Comparison of ENCODE assay signal across 11 mouse cellular contexts in the genomic region with DNA sequence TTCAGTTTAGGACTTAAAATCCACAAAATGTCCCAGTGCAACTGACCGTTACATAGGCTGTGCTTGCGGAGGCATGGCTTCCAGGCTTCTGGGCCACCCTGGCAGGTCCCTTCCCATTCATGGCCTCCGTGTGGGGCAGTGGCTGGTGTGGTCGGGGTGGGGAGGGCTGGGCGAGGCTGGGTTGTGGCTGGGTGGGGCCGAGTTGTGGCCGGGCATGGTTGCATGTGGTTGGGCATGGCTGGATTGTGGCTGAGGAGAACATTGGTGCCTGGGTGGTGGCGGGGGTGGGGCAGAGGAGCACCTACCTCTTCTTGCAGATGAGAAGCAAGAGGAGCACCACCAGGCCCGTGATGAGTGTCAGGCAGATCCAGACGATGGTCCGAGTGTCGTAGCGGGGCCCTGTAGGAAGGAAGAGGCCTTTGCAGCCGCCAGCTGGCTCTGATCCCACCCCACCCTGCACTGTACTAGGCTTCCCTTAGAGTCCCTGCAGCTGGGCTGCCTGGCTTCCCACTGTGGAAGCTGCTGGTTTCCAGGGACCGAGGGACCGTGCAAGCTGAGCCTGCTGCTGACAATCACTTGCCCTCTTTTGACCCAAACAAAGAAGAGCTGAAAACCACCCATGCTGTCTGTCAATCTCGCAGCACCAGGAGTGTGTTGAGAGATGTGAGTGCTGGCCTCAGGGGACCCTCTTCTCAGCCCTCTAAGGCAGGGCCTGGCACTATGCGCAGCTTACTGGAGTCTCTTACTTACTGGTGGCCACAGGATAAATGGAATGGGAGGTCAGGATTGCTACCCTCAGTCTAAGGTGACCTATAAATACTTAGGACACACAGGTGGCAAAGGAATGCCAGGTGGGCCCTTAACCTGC. TPM values are rescaled to one million over a fixed set of nuclear protein-coding genes. Genes with fewer than 3 reads are reported as not detected.
A peak's percentile ranks its signal among the peaks of the same experiment; 100 is the strongest.
DNase-seq lines count a peak whose midpoint lies in the region; ATAC-seq and TF ChIP-seq lines count a peak whose summit lies in the region.
"Had no signal": no experiment of that assay in that cellular context is flagged by ENCODE, and none has a peak within 500 bp of the region (broad histone marks: within the 10 kb centered on the region; RNA-seq: fewer than 3 reads in every experiment).

No protein-coding gene starts in this region.

- H3K4me2 ChIP-seq in hindbrain, embryonic 11.5 days (replicated peaks; ENCODE audit: low read depth, low read length): no peak overlapping the region
- no peak overlapping the region for H3K4me2 ChIP-seq in neural tube, embryonic 13.5 days
- no peak overlapping the region for H3K4me2 ChIP-seq in neural tube, embryonic 15.5 days
- H3K4me2 ChIP-seq in liver, embryonic 12.5 days: peak overlapping the region; percentile 27; the same call in 1 of the 2 replicates

- no peak overlapping the region for H3K4me3 ChIP-seq in hindbrain, embryonic 10.5 days
- no peak overlapping the region for H3K4me3 ChIP-seq in hindbrain, embryonic 11.5 days (ENCODE audit: low read depth, low read length)
- H3K4me3 ChIP-seq in neural tube, embryonic 13.5 days: no peak overlapping the region
- no peak overlapping the region for H3K4me3 ChIP-seq in neural tube, embryonic 15.5 days (replicated peaks)
- H3K4me3 ChIP-seq in liver, embryonic 12.5 days: no peak overlapping the region
- H3K4me3 ChIP-seq in layer of hippocampus, adult 2 months: no peak overlapping the region
- H3K4me3 ChIP-seq: megakaryocyte, embryonic 14.5 days had no signal

- no peak for TF ChIP-seq CTCF in layer of hippocampus, adult 2 months (conservative IDR thresholded peaks at IDR 0.05)

- DNase-seq in hindbrain, embryonic 10.5 days (ENCODE audit: low spot score): no peak
- no peak for DNase-seq in hindbrain, embryonic 11.5 days (ENCODE audit: low spot score)
- DNase-seq in spleen, adult 12 weeks (ENCODE audit: low spot score): no peak
- DNase-seq in layer of hippocampus, adult 2 months (ENCODE audit: low spot score in 2 of 2): no peak
- DNase-seq: thymus, postnatal 4 days had no signal

- no peak; the same call in 1 of the 2 replicates for ATAC-seq in hindbrain, embryonic 11.5 days (ENCODE audit: low FRiP score)
- ATAC-seq in neural tube, embryonic 13.5 days (ENCODE audit: low read depth): no peak
- no peak for ATAC-seq in neural tube, embryonic 15.5 days (ENCODE audit: low FRiP score)
- ATAC-seq in liver, embryonic 12.5 days: no peak

- peaks cover 36% of the 10 kb centered on the region for H3K4me1 ChIP-seq in hindbrain, embryonic 10.5 days (replicated peaks)
- peaks cover 3% of the 10 kb centered on the region for H3K4me1 ChIP-seq in hindbrain, embryonic 11.5 days (replicated peaks; ENCODE audit: control insufficient read depth, insufficient read depth, low read length)
- peaks cover 13% of the 10 kb centered on the region for H3K4me1 ChIP-seq in neural tube, embryonic 13.5 days (replicated peaks)
- peaks cover 7% of the 10 kb centered on the region for H3K4me1 ChIP-seq in neural tube, embryonic 15.5 days
- peaks cover 30% of the 10 kb centered on the region for H3K4me1 ChIP-seq in liver, embryonic 12.5 days
- H3K4me1 ChIP-seq: megakaryocyte, embryonic 14.5 days had no signal

- H3K36me3 ChIP-seq in hindbrain, embryonic 10.5 days: no peaks in the 10 kb centered on the region
- H3K36me3 ChIP-seq in hindbrain, embryonic 11.5 days (ENCODE audit: control insufficient read depth, insufficient read depth, low read length): no peaks in the 10 kb centered on the region
- H3K36me3 ChIP-seq in neural tube, embryonic 13.5 days: no peaks in the 10 kb centered on the region
- peaks cover 10% of the 10 kb centered on the region for H3K36me3 ChIP-seq in neural tube, embryonic 15.5 days
- H3K36me3 ChIP-seq in liver, embryonic 12.5 days: no peaks in the 10 kb centered on the region

- WGBS in hindbrain, embryonic 10.5 days: 43% methylated on average over 18 of the region's 18 CpGs
- 49% methylated on average over 17 of the region's 18 CpGs for WGBS in hindbrain, embryonic 11.5 days
- 53% methylated on average over 18 of the region's 18 CpGs for WGBS in neural tube, embryonic 13.5 days
- 53% methylated on average over 18 of the region's 18 CpGs for WGBS in neural tube, embryonic 15.5 days
- 45% methylated on average over 18 of the region's 18 CpGs for WGBS in liver, embryonic 12.5 days (ENCODE audit: insufficient replicate concordance)

- H3K27me3 ChIP-seq in hindbrain, embryonic 10.5 days (ENCODE audit: insufficient read depth, poor library complexity, severe bottlenecking): peaks cover 77% of the 10 kb centered on the region
- H3K27me3 ChIP-seq in hindbrain, embryonic 11.5 days (ENCODE audit: control insufficient read depth, insufficient read depth, low read length): peaks cover 4% of the 10 kb centered on the region; the same call in 1 of the 2 replicates
- H3K27me3 ChIP-seq in neural tube, embryonic 13.5 days: 0 out of 2 replicates have a peak, but pooled peaks cover 19% of the 10 kb centered on the region
- peaks cover 11% of the 10 kb centered on the region for H3K27me3 ChIP-seq in neural tube, embryonic 15.5 days (replicated peaks)
- H3K27me3 ChIP-seq in liver, embryonic 12.5 days (replicated peaks): peaks cover 66% of the 10 kb centered on the region

- H3K9ac ChIP-seq in hindbrain, embryonic 11.5 days (ENCODE audit: low read depth, low read length): no peak overlapping the region
- 0 out of 2 replicates have a peak overlapping the region, but pooled peaks have one; percentile 38 for H3K9ac ChIP-seq in neural tube, embryonic 13.5 days
- H3K9ac ChIP-seq in neural tube, embryonic 15.5 days (replicated peaks): no peak overlapping the region
- no peak overlapping the region for H3K9ac ChIP-seq in liver, embryonic 12.5 days

- H3K9me3 ChIP-seq in hindbrain, embryonic 10.5 days: no peaks in the 10 kb centered on the region
- H3K9me3 ChIP-seq in hindbrain, embryonic 11.5 days (ENCODE audit: control insufficient read depth, low read length): no peaks in the 10 kb centered on the region
- no peaks in the 10 kb centered on the region for H3K9me3 ChIP-seq in neural tube, embryonic 13.5 days
- H3K9me3 ChIP-seq in neural tube, embryonic 15.5 days (replicated peaks): no peaks in the 10 kb centered on the region
- H3K9me3 ChIP-seq in liver, embryonic 12.5 days (replicated peaks): no peaks in the 10 kb centered on the region
- H3K9me3 ChIP-seq: megakaryocyte, embryonic 14.5 days had no signal

- H3K27ac ChIP-seq in hindbrain, embryonic 10.5 days: peak overlapping the region; percentile 64; the same call in 1 of the 2 replicates
- no peak overlapping the region for H3K27ac ChIP-seq in hindbrain, embryonic 11.5 days (ENCODE audit: low read depth, low read length)
- no peak overlapping the region for H3K27ac ChIP-seq in neural tube, embryonic 13.5 days (replicated peaks)
- no peak overlapping the region for H3K27ac ChIP-seq in neural tube, embryonic 15.5 days (replicated peaks)
- H3K27ac ChIP-seq in liver, embryonic 12.5 days: no peak overlapping the region
- H3K27ac ChIP-seq in layer of hippocampus, adult 2 months: no peak overlapping the region

RNA-seq across cellular contexts. Expression of gene Epha8, which starts 21.6 kb away (rescaled TPM):
- polyA plus RNA-seq in hindbrain, embryonic 10.5 days (2016; fragmentation: Nextera tagmentation; extraction: Ambion mirVana): 2.4 and 4.6 TPM in 2 replicates
- polyA plus RNA-seq in hindbrain, embryonic 11.5 days (2014; fragmentation: Nextera tagmentation; extraction: Ambion mirVana): 0.99 and 1.2 TPM in 2 replicates
- 8.0 and 9.1 TPM in 2 replicates for polyA plus RNA-seq in neural tube, embryonic 13.5 days (2015; fragmentation: Nextera tagmentation; extraction: Ambion mirVana)
- 9.6 and 13.9 TPM in 2 replicates for polyA plus RNA-seq in neural tube, embryonic 15.5 days (2015; fragmentation: Nextera tagmentation; extraction: Ambion mirVana)
- polyA plus RNA-seq in liver, embryonic 12.5 days (2016; fragmentation: Nextera tagmentation; extraction: Ambion mirVana): 0.06 and 0.11 TPM in 2 replicates
- 1 to 10 TPM; 1.4 to 2.7 TPM for total RNA-seq in layer of hippocampus, adult 2 months (2021)
- total RNA-seq: gastrocnemius, adult 8-10 months; neutrophil, adult 5-6 weeks had no signal

RNA-seq across cellular contexts. Expression of gene C1qa, which starts 36.4 kb away (rescaled TPM):
- 4.8 and 10.8 TPM in 2 replicates for polyA plus RNA-seq in hindbrain, embryonic 10.5 days (2016; fragmentation: Nextera tagmentation; extraction: Ambion mirVana)
- polyA plus RNA-seq in hindbrain, embryonic 11.5 days (2014; fragmentation: Nextera tagmentation; extraction: Ambion mirVana): 14.3 and 15.2 TPM in 2 replicates
- 23.2 and 28.5 TPM in 2 replicates for polyA plus RNA-seq in neural tube, embryonic 13.5 days (2015; fragmentation: Nextera tagmentation; extraction: Ambion mirVana)
- 33.7 and 40.5 TPM in 2 replicates for polyA plus RNA-seq in neural tube, embryonic 15.5 days (2015; fragmentation: Nextera tagmentation; extraction: Ambion mirVana)
- polyA plus RNA-seq in liver, embryonic 12.5 days (2016; fragmentation: Nextera tagmentation; extraction: Ambion mirVana): 24.8 and 26.2 TPM in 2 replicates
- 10 to 100 TPM; 48.1 to 48.3 TPM for total RNA-seq in layer of hippocampus, adult 2 months (2021)
- total RNA-seq: neutrophil, adult 5-6 weeks had no signal

RNA-seq across cellular contexts. Expression of gene C1qc, which starts 42.1 kb away (rescaled TPM):
- 7.5 and 18.5 TPM in 2 replicates for polyA plus RNA-seq in hindbrain, embryonic 10.5 days (2016; fragmentation: Nextera tagmentation; extraction: Ambion mirVana)
- polyA plus RNA-seq in hindbrain, embryonic 11.5 days (2014; fragmentation: Nextera tagmentation; extraction: Ambion mirVana): 17.7 and 19.2 TPM in 2 replicates
- 24.7 and 25.5 TPM in 2 replicates for polyA plus RNA-seq in neural tube, embryonic 13.5 days (2015; fragmentation: Nextera tagmentation; extraction: Ambion mirVana)
- polyA plus RNA-seq in neural tube, embryonic 15.5 days (2015; fragmentation: Nextera tagmentation; extraction: Ambion mirVana): 28.4 and 29.0 TPM in 2 replicates
- polyA plus RNA-seq in liver, embryonic 12.5 days (2016; fragmentation: Nextera tagmentation; extraction: Ambion mirVana): 32.7 and 33.5 TPM in 2 replicates
- total RNA-seq in layer of hippocampus, adult 2 months (2021): 10 to 100 TPM; 40.0 to 41.8 TPM
- total RNA-seq: neutrophil, adult 5-6 weeks had no signal

RNA-seq across cellular contexts. Expression of gene C1qb, which starts 49.0 kb away (rescaled TPM):
- 23.4 and 38.4 TPM in 2 replicates for polyA plus RNA-seq in hindbrain, embryonic 10.5 days (2016; fragmentation: Nextera tagmentation; extraction: Ambion mirVana)
- polyA plus RNA-seq in hindbrain, embryonic 11.5 days (2014; fragmentation: Nextera tagmentation; extraction: Ambion mirVana): 34.4 and 40.3 TPM in 2 replicates
- 47.3 and 50.5 TPM in 2 replicates for polyA plus RNA-seq in neural tube, embryonic 13.5 days (2015; fragmentation: Nextera tagmentation; extraction: Ambion mirVana)
- polyA plus RNA-seq in neural tube, embryonic 15.5 days (2015; fragmentation: Nextera tagmentation; extraction: Ambion mirVana): 62.0 and 62.4 TPM in 2 replicates
- polyA plus RNA-seq in liver, embryonic 12.5 days (2016; fragmentation: Nextera tagmentation; extraction: Ambion mirVana): 53.1 and 54.6 TPM in 2 replicates
- total RNA-seq in layer of hippocampus, adult 2 months (2021): 10 to 100 TPM; 51.1 to 52.0 TPM
- total RNA-seq: neutrophil, adult 5-6 weeks had no signal
